9 mouse cellular contexts compared by ENCODE assay signal in genomic region chr8:107324142-107324541, GRCm38 (mm10). TPM values are rescaled to one million over a fixed set of nuclear protein-coding genes. Genes with fewer than 3 reads are reported as not detected.
DNase-seq lines count a peak whose midpoint lies in the region; ATAC-seq and TF ChIP-seq lines count a peak whose summit lies in the region.
"Had no signal": no experiment of that assay in that cellular context is flagged by ENCODE, and none has a peak within 500 bp of the region (broad histone marks: within the 10 kb centered on the region; RNA-seq: fewer than 3 reads in every experiment).

No protein-coding gene starts in this region.

- no peaks in the 10 kb centered on the region for H3K9me3 ChIP-seq in midbrain, postnatal 0 days (ENCODE audit: low read length)
- H3K9me3 ChIP-seq: embryonic facial prominence, embryonic 13.5 days had no signal

- intact Hi-C loops in left cerebral cortex, postnatal 36 days (cut with DNase I): loop anchor here (1.0 to 5.0 kb wide), 3 partner anchors 30 to 222 kb away; no protein-coding TSS in a partner anchor

- no peak overlapping the region for H3K4me3 ChIP-seq in midbrain, postnatal 0 days (ENCODE audit: low read depth, low read length)
- H3K4me3 ChIP-seq: embryonic facial prominence, embryonic 13.5 days had no signal

- DNase-seq in 3134 (ENCODE audit: extremely low read depth, insufficient read length, low spot score) (peak; percentile 15), ZHBTc4 (ENCODE audit: low read depth, low spot score) (peak; percentile 86)
- DNase-seq in cerebellum, postnatal 4 days (ENCODE audit: low spot score in 2 of 2): peak; percentile 38 to 75
- peak; percentile 57 for DNase-seq in gastrocnemius, postnatal 10 days
- peak; percentile 76 for DNase-seq in kidney, adult 18-20 months
- DNase-seq in left cerebral cortex, postnatal 36 days (ENCODE audit: low spot score in 2 of 2): peak; percentile 61 to 70
- peak; percentile 92 for DNase-seq in midbrain, postnatal 0 days (ENCODE audit: low spot score)
- peak; percentile 92 for DNase-seq in splenic B cell, adult 2 months (ENCODE audit: low read depth, low spot score)

- no peaks in the 10 kb centered on the region for H3K4me1 ChIP-seq in midbrain, postnatal 0 days (ENCODE audit: insufficient read depth, low read length)

- peak; percentile 98 for TF ChIP-seq CTCF in midbrain, postnatal 0 days (IDR thresholded peaks at IDR 0.05)

- WGBS in midbrain, postnatal 0 days: 0% methylated on average over 1 of the region's 1 CpGs

- no peak overlapping the region for H3K27ac ChIP-seq in midbrain, postnatal 0 days (ENCODE audit: low read depth, low read length)

- H3K4me2 ChIP-seq in midbrain, postnatal 0 days (ENCODE audit: low read depth, low read length, poor library complexity, severe bottlenecking): no peak overlapping the region
- H3K4me2 ChIP-seq: embryonic facial prominence, embryonic 13.5 days had no signal

- no peaks in the 10 kb centered on the region for H3K27me3 ChIP-seq in midbrain, postnatal 0 days (ENCODE audit: insufficient read depth, low read length)
- H3K27me3 ChIP-seq in splenic B cell, adult 2 months (ENCODE audit: control insufficient read depth, insufficient read depth, low read length, poor library complexity, severe bottlenecking): no peaks in the 10 kb centered on the region
- H3K27me3 ChIP-seq: embryonic facial prominence, embryonic 13.5 days had no signal

- H3K36me3 ChIP-seq in midbrain, postnatal 0 days (ENCODE audit: insufficient read depth, low read length): no peaks in the 10 kb centered on the region
- H3K36me3 ChIP-seq in splenic B cell, adult 2 months (ENCODE audit: control insufficient read depth, insufficient read depth, low read length, poor library complexity, severe bottlenecking): no peaks in the 10 kb centered on the region
- H3K36me3 ChIP-seq: embryonic facial prominence, embryonic 13.5 days had no signal

- ATAC-seq in midbrain, postnatal 0 days (ENCODE audit: low FRiP score): no peak

- no peak overlapping the region for H3K9ac ChIP-seq in midbrain, postnatal 0 days (replicated peaks; ENCODE audit: low read length, poor library complexity, severe bottlenecking)
- H3K9ac ChIP-seq: embryonic facial prominence, embryonic 13.5 days had no signal

RNA-seq across cellular contexts. Expression of gene Nfat5, which starts 30.9 kb away (rescaled TPM):
- 10 to 100 TPM; 23.2 to 32.7 TPM for total RNA-seq in gastrocnemius, postnatal 10 days (2021)
- total RNA-seq in left cerebral cortex, postnatal 36 days (2021): 10 to 100 TPM; 46.3 to 60.9 TPM
- total RNA-seq in midbrain, postnatal 0 days (2014; rRNA removed): 20.3 and 37.1 TPM in 2 replicates
- polyA plus RNA-seq in midbrain, postnatal 0 days (2015; fragmentation: Nextera tagmentation; extraction: Ambion mirVana): 3.7 and 6.8 TPM in 2 replicates

Comparison
In these comparisons a context has a peak if more than half of its experiments do, and no peak if none do; other contexts are left out.
1. DNase-seq: peak in every context shown above with its lines; median percentile 92 in midbrain, postnatal 0 days; 92 in splenic B cell, adult 2 months; 86 in ZHBTc4; 76 in kidney, adult 18-20 months; 66 in left cerebral cortex, postnatal 36 days; 57 in gastrocnemius, postnatal 10 days; 56 in cerebellum, postnatal 4 days; 15 in 3134.